Mouse (Mus musculus) heart, adult 9 months (tissue): ENCODE results near the gene Tex33.
A peak's percentile ranks its signal among the peaks of the same experiment; 100 is the strongest.
"Not testable (repeated sequence)": the region's sequence is repeated elsewhere in the genome, so short reads cannot be mapped to it uniquely, and the experiment has no call there.

ENCODE experiments used
- DNase-seq, 2 experiments: peaks; one replicate each; pipeline ENCODE4 v3.0.0; 2022; ENCODE audit warnings: low spot score in 2 of 2

Tex33 gene

GRCm38 (mm10) chr15:78374204-78374603 is 21.5 kb downstream of the Tex33 start:
- DNase-seq, result no peak

- no peak for DNase-seq
These were observed 22.9 kb downstream of the Tex33 start for GRCm38 (mm10) chr15:78372796-78373195.

- no peak for DNase-seq
These were observed 26.1 kb downstream of the Tex33 start for GRCm38 (mm10) chr15:78369641-78370040.

GRCm38 (mm10) chr15:78368926-78369346 is 26.8 kb downstream of the Tex33 start:
- peak; percentile 18 to 23 for DNase-seq

- DNase-seq, result no peak
These were observed 27.9 kb downstream of the Tex33 start for GRCm38 (mm10) chr15:78367811-78368210.

DNA sequence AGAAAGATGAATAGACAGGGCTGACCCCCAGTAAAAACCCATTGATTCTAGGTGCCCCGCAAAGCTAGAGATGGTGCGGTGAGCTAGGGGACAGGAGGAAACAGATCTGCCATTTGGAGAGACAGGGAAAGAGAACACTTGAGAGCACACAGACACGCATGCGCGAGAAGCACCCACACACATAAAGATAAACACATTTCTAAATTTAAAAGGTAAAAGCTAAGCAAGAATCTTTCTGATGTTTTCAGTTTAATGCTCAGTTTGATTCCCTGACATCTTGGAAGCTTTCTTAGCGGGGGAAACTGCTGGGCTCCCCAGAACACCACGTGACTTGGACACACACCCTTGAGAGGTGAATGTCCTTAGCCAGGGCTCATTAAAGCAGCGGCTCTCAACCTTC is 28.8 kb downstream of the Tex33 start:
- no peak for DNase-seq

GRCm38 (mm10) chr15:78365916-78366315 is 29.8 kb downstream of the Tex33 start:
- no peak for DNase-seq

- no peak for DNase-seq
These were observed 40.2 kb downstream of the Tex33 start for GRCm38 (mm10) chr15:78355548-78355947.

GRCm38 (mm10) chr15:78354958-78355357 is 40.8 kb downstream of the Tex33 start:
- DNase-seq, result no peak

DNA sequence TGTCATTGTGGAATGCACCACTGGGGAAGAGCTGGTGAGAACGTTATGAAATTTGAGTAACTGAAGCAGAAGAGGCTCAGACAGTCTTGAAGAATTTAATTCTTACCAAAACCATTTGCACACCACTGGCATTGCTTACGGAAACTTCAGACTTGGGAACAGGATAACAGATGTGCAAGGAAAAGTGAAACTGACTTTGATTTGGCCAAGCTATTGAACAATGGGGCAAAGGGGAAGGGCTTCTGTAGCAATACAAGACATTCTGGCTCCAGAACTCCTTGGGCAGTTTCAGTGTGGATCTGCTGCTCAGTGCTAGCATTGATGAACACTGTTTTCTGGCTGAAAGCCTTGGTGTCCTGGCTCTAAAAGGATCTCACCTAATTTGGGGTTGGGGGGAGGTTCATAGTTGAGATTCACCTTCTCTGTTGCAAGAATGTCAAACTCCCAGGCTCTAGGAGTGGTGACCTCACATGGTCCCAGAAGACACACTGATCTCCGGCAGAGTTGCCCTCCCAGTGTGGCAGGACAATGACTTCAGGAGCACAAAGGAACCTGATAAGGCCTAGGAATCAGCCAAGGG is 44.0 kb downstream of the Tex33 start:
- DNase-seq, result peak; percentile 17 to 29

- DNase-seq, result no peak
These were observed 51.1 kb downstream of the Tex33 start for GRCm38 (mm10) chr15:78344567-78344966.

GRCm38 (mm10) chr15:78343683-78344082 is 52.0 kb downstream of the Tex33 start:
- no peak for DNase-seq

DNA sequence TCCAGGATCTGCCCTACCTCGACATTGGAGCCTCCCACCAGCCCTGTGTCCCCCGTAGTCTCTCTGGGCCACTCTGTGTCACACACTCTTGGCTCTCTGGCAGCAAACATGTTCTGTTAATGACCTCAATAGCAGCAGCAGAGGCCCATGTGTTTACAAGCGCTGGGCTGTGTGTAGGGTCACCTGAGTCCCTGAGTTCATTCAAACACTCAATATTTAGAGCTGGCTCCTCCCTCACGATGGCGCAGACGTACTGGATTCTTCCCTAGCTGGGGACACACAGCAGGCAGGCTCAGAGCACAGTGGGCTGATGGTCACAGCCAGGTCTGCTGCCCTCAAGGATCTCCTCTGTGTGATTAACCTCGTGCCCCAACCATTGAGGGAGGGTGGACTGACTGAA is 54.8 kb downstream of the Tex33 start:
- not testable (repeated sequence) for DNase-seq

DNA sequence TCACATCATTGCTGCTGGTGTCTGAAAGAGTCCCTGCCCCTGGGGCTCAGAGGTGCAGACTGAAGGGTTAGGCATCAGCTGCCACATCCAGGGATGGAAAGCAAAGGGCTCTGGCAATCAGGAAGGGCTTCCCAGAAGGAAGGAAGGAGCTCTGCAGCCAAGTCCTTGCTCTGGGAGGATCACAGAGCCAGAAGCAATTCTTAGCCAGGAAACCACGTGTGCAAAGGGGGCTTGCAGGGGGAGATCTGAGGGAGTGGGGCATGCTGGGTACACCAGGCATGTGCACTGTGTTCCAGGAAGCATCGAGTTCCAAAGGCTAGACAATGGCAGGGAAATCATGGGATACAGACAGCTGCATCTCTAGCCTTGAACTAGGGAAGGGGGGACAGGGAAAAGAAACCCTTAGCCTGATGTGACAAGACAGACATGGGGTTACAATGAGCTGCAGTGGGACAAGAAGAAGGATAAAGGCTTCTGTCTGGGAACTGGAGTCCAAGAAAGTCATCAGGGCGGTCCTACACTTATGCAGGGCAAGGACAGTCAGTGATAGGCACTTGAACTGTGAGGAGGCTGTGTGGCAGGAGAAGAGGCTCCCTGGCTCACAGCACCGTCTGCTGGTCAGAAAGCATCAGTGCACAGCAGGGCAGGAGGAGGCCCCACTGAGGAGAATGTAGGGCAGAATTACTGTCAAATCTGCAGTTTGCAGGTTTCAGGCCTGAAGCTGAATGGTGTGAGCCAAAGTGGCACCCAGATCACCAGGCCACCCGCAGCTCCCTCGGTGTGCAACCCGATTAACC is 55.9 kb downstream of the Tex33 start:
- DNase-seq, result peak; percentile 66 to 85

DNA sequence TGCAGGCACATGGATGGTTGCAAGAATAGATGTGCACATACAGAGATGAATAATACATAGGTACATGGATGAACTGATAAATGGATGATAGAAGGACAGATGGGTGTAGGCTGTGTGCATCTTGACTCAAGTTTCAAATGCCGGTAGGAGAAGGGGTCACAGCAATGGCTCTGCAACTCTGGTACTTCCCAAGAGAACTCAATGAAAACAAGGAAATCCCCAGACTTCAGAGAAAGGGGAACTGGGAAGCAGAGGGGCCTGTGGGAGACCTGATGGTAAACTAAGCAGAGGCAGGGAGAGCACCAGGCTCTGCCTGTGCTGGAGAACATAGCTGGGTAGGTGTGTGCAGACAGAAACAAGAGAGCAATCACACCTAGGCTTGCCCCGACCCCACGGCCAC is 61.3 kb downstream of the Tex33 start:
- DNase-seq, result no peak

DNA sequence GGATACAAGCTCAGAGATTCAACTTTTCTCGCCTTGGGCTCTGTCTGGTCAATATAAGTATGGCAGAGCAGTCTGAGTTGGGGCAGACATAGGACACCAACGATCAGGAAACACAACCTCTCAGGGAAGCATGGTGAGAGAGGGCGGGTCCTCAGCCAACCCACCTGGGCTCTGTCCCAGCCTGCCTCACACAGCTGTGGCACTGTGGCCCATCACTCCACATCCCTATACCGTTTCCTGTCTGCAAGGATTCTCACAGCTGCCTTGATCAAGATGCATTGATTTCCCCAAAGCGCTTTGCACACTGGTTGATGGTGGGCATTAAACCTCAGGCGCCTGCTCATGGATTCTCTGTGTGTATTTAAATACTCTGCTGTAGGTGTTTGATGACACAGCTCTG is 62.7 kb downstream of the Tex33 start:
- no peak for DNase-seq

- no peak for DNase-seq
These were observed 64.0 kb downstream of the Tex33 start for GRCm38 (mm10) chr15:78331523-78332340.

- DNase-seq, result no peak
These were observed 65.0 kb downstream of the Tex33 start for GRCm38 (mm10) chr15:78330706-78331105.

GRCm38 (mm10) chr15:78329972-78330371 is 65.7 kb downstream of the Tex33 start:
- not testable (repeated sequence) for DNase-seq

- DNase-seq, result no peak
These were observed 67.1 kb downstream of the Tex33 start for GRCm38 (mm10) chr15:78328520-78329097.
